Mouse (Mus musculus) hindbrain, embryonic 12.5 days (tissue): ENCODE measurements around the gene Gramd1b. TPM values are rescaled to one million over a fixed set of nuclear protein-coding genes. Genes with fewer than 3 reads are reported as not detected.

Source experiments
- ATAC-seq: fragments of 200-750 bp; cut with Nextera tagmentation; 2 replicates; pipeline ENCODE4 v1.8.0; 2017; ENCODE audit warnings: moderate TSS enrichment; ENCODE audit not compliant: low FRiP score
- H3K27ac ChIP-seq: fragments of 300-500 bp; sonication (generic); 2 replicates; pipeline ENCODE4 v1.5.1; 2016; ENCODE audit warnings: mild to moderate bottlenecking
- H3K27me3 ChIP-seq: fragments of 300-500 bp; sonication (generic); 2 replicates; pipeline ENCODE4 v1.6.1; 2016; ENCODE audit warnings: mild to moderate bottlenecking
- H3K36me3 ChIP-seq: fragments of 300-500 bp; sonication (generic); 2 replicates; pipeline ENCODE4 v1.6.1; 2016; ENCODE audit warnings: mild to moderate bottlenecking
- H3K4me1 ChIP-seq: fragments of 300-500 bp; sonication (generic); 2 replicates; pipeline ENCODE4 v1.6.1; 2016
- H3K4me2 ChIP-seq: fragments of 300-500 bp; sonication (generic); replicated peaks from 2 replicates; pipeline ENCODE4 v1.6.1; 2016; ENCODE audit warnings: mild to moderate bottlenecking
- H3K4me3 ChIP-seq: fragments of 300-500 bp; sonication (generic); 2 replicates; pipeline ENCODE4 v1.5.1; 2016; ENCODE audit warnings: mild to moderate bottlenecking
- H3K9ac ChIP-seq: fragments of 300-500 bp; sonication (generic); 2 replicates; pipeline ENCODE4 v1.6.1; 2016; ENCODE audit warnings: mild to moderate bottlenecking, moderate library complexity
- H3K9me3 ChIP-seq: fragments of 300-500 bp; sonication (generic); replicated peaks from 2 replicates; pipeline ENCODE4 v1.6.1; 2016; ENCODE audit warnings: mild to moderate bottlenecking
- WGBS: fragments of 180-500 bp; shearing (Covaris S2); methylation state at CpG from one replicate; pipeline ENCODE4 v1.1.7; 2016; 5-methylcytosine and 5-hydroxymethylcytosine counted together
- polyA plus RNA-seq: library from polyadenylated mRNA; unstranded; fragments of >200 nt; fragmentation: Nextera tagmentation; extraction: Ambion mirVana; gene quantifications from 2 replicates; pipeline ENCODE4 v1.2.1, GENCODE M21; 2016

The Gramd1b gene
- polyA plus RNA-seq, 1 experiment from 2014 or later, result 4.9 TPM

- WGBS, result 95% methylated on average over 2 of the region's 2 CpGs
- H3K36me3 ChIP-seq, result no peaks in the 10 kb centered on the region
- H3K4me2 ChIP-seq, result no peak overlapping the region
- H3K27ac ChIP-seq, result no peak overlapping the region
- H3K4me3 ChIP-seq, result no peak overlapping the region
- H3K27me3 ChIP-seq, result no peaks in the 10 kb centered on the region
- H3K4me1 ChIP-seq, result no peaks in the 10 kb centered on the region
- no peaks in the 10 kb centered on the region for H3K9me3 ChIP-seq
- ATAC-seq, result no peak
- no peak overlapping the region for H3K9ac ChIP-seq
Measured at GRCm38 (mm10) chr9:40427663-40428062, 103.5 kb downstream of the Gramd1b start.

DNA sequence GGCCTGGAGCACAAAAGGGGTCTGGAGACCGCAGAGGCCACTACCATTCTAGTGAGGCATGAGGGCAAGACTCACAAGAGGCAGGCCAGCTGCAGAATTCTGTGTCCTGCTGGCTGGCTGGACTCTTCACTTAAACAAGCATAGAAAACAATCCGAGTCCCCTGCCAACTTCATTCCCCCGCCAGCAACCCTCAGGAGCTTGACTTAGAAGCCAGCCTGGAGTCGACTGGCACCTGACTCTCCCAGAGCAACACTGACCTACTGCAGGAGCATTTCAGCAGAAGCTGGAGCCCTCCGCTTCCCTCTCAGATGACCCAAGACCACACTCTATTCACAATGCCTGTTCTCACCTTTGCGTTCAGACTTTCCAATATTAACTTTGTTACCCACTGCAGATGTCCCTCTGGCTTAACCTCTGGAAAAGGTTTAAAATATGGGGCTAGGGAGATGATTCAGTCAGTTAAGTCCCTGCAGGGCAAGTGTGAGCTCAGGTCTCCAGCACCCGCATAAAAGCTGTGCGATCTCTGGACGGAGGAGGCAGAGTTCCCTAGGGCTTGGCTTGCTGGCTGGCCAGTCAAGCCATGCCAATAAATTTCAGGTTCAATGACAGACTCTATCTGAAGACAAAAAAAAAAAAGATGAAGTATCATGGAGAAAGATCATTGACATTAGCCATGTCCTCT, 104.8 kb downstream of the Gramd1b start:
- no peak overlapping the region for H3K4me2 ChIP-seq
- no peak overlapping the region for H3K27ac ChIP-seq
- no peak for ATAC-seq
- H3K27me3 ChIP-seq, result no peaks in the 10 kb centered on the region
- H3K9ac ChIP-seq, result no peak overlapping the region
- H3K4me1 ChIP-seq, result no peaks in the 10 kb centered on the region
- WGBS, result 85% methylated on average over 9 of the region's 9 CpGs
- no peaks in the 10 kb centered on the region for H3K9me3 ChIP-seq
- H3K36me3 ChIP-seq, result no peaks in the 10 kb centered on the region
- no peak overlapping the region for H3K4me3 ChIP-seq

- no peak for ATAC-seq
- H3K9ac ChIP-seq, result no peak overlapping the region
- no peak overlapping the region for H3K4me3 ChIP-seq
- H3K4me1 ChIP-seq, result no peaks in the 10 kb centered on the region
- H3K27me3 ChIP-seq, result no peaks in the 10 kb centered on the region
- no peaks in the 10 kb centered on the region for H3K9me3 ChIP-seq
- H3K27ac ChIP-seq, result no peak overlapping the region
- H3K4me2 ChIP-seq, result no peak overlapping the region
- H3K36me3 ChIP-seq, result no peaks in the 10 kb centered on the region
Measured at GRCm38 (mm10) chr9:40424874-40425273, 106.3 kb downstream of the Gramd1b start.

- Histone ChIP-seq H3K36me3 (no peaks in the 10 kb centered on the region), H3K9me3 (no peaks in the 10 kb centered on the region), H3K27me3 (no peaks in the 10 kb centered on the region), H3K27ac (no peak overlapping the region), H3K9ac (no peak overlapping the region), H3K4me3 (no peak overlapping the region), H3K4me1 (no peaks in the 10 kb centered on the region), H3K4me2 (no peak overlapping the region)
- 85% methylated on average over 6 of the region's 6 CpGs for WGBS
- ATAC-seq, result no peak
Measured at GRCm38 (mm10) chr9:40423427-40423867, 107.7 kb downstream of the Gramd1b start.

DNA sequence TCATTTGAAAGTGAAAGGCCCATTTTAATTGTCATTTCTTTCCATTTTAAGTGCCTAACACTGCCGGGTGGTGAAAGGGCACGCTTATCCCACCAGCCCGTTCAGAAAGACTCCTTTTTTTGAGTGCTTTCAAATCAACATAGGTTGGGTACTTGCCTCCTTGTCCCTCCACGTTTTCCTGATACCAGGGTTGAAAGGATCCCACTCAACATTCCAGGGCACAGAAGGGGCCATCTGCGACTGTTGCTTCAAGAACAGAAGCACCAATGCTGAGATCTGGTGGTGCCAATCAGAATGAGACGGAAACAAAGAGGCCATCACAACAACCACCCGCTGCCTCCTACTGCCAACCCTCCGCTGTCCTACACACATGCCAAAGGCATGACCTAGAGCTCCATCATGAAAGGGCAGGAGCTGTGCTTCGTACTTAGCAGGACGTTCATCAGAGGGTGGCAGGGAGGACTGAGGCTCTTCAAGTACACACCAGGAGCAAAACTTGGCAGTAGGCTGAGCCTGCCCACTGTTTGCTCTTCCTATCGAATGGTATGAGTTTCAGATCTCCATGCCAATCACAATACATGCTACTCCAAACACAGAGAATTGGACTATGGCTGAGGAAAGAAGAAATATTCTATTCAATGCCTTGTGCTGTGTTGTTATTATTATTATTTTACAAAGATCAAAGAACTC, 108.7 kb downstream of the Gramd1b start:
- Histone ChIP-seq H3K27ac (no peak overlapping the region), H3K4me3 (no peak overlapping the region), H3K36me3 (no peaks in the 10 kb centered on the region), H3K27me3 (no peaks in the 10 kb centered on the region), H3K9ac (no peak overlapping the region), H3K4me1 (no peaks in the 10 kb centered on the region), H3K9me3 (no peaks in the 10 kb centered on the region), H3K4me2 (no peak overlapping the region)
- 83% methylated on average over 11 of the region's 11 CpGs for WGBS
- ATAC-seq, result no peak

- Histone ChIP-seq H3K9me3 (no peaks in the 10 kb centered on the region), H3K27me3 (no peaks in the 10 kb centered on the region), H3K9ac (no peak overlapping the region), H3K4me2 (no peak overlapping the region), H3K4me1 (no peaks in the 10 kb centered on the region), H3K27ac (no peak overlapping the region), H3K36me3 (no peaks in the 10 kb centered on the region), H3K4me3 (no peak overlapping the region)
- no peak for ATAC-seq
- WGBS, result 84% methylated on average over 15 of the region's 15 CpGs
Measured at GRCm38 (mm10) chr9:40420652-40421335, 110.4 kb downstream of the Gramd1b start.

DNA sequence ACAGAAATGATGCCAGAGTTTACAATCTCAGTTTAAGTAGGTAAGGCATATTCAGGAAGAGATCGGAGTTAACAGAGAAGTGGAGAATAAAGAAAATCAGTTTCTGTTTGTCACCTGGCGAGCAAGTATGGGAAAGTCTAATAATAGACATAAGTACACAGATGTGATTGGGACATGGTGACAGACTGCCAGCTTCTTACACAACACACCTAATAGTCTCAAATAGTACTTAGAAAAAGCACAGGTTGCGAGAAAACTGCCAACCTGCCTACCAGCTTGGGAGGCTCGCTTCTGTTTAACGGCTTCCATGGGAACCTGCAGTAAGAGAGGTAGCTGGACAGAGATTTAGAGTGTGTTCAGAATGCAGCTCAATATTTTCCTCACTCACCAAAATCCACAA, 112.4 kb downstream of the Gramd1b start:
- 88% methylated on average over 5 of the region's 5 CpGs for WGBS
- Histone ChIP-seq H3K27me3 (no peaks in the 10 kb centered on the region), H3K4me2 (no peak overlapping the region), H3K9ac (no peak overlapping the region), H3K27ac (no peak overlapping the region), H3K4me3 (no peak overlapping the region), H3K9me3 (no peaks in the 10 kb centered on the region), H3K4me1 (no peaks in the 10 kb centered on the region), H3K36me3 (no peaks in the 10 kb centered on the region)
- ATAC-seq, result no peak

DNA sequence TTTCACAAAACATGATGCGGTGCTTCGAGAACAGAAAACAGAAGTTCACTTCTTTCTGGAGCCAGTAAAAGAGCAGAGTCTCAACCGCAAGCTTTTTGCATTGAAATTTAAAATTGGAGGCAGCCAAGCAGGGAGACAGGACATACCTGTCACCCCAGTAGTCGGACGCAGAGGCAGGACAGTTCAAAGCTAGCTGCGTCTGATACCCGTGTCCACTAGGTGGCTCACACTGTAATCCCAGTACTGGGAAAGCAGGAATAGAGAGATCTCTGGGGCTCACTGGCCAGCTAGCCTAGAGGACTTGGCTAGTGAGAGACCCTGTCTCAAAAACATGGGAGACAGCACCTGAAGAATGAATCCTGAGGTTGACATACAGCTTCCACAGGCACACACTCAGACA, 115.0 kb downstream of the Gramd1b start:
- Histone ChIP-seq H3K36me3 (no peaks in the 10 kb centered on the region), H3K9ac (no peak overlapping the region), H3K27ac (no peak overlapping the region), H3K9me3 (no peaks in the 10 kb centered on the region), H3K27me3 (no peaks in the 10 kb centered on the region), H3K4me2 (no peak overlapping the region), H3K4me1 (no peaks in the 10 kb centered on the region), H3K4me3 (no peak overlapping the region)
- ATAC-seq, result no peak
- WGBS, result 84% methylated on average over 7 of the region's 7 CpGs

- Histone ChIP-seq H3K27me3 (no peaks in the 10 kb centered on the region), H3K9ac (peak overlapping the region; percentile 77), H3K9me3 (no peaks in the 10 kb centered on the region), H3K27ac (peak overlapping the region; percentile 60; the same call in 1 of the 2 replicates), H3K4me1 (no peaks in the 10 kb centered on the region), H3K4me3 (peak overlapping the region; percentile 60), H3K4me2 (peak overlapping the region; percentile 96), H3K36me3 (no peaks in the 10 kb centered on the region)
- 34% methylated on average over 18 of the region's 18 CpGs for WGBS
- peak; percentile 61 for ATAC-seq
Measured at GRCm38 (mm10) chr9:40414904-40415766, 116.0 kb downstream of the Gramd1b start.

DNA sequence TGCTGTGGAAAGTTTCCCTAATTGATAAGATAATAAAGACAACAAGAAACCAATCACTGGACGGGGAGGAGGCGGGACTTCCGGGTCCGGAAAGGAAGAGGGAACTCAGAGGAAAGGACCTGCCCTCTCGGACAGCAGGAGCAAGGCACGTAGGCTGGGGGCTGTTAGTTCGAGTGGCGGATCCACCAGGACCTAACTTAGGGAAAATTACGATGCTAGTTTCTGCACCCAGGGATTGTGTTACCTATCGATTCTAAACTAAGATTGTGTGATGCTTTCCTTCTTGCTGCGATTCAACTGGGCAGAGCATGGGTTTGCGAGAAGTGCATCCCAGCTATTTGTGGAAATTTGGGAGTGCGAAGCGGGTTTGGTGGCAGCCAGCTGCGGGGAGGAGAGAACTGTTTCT, 116.7 kb downstream of the Gramd1b start:
- Histone ChIP-seq H3K4me3 (peak overlapping the region; percentile 60), H3K4me2 (peak overlapping the region; percentile 96), H3K9ac (peak overlapping the region; percentile 77), H3K27me3 (no peaks in the 10 kb centered on the region), H3K4me1 (no peaks in the 10 kb centered on the region), H3K27ac (peak overlapping the region; percentile 60; the same call in 1 of the 2 replicates), H3K9me3 (no peaks in the 10 kb centered on the region), H3K36me3 (no peaks in the 10 kb centered on the region)
- peak; percentile 83 for ATAC-seq
- under 1% methylated on average over 15 of the region's 15 CpGs for WGBS

DNA sequence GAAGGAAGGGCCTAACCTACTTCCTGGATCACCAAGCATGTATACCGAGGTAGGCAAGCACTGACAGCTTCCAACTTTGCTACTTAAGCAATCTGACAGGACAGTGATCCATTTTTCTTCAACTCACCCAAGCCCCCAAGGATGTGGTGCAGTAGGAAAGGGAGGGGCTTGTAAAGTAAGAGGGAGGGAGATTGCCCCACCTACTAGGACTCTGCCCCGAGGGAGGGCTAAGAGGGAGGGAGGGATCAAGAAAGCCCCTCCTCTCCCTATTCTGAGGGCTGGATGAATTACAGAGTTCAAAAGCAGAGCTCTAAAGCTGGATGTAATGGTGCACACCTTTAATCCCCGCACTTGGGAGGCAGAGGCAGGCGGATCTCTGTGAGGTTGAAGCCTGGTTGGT, 117.6 kb downstream of the Gramd1b start:
- no peak overlapping the region for H3K4me2 ChIP-seq
- no peaks in the 10 kb centered on the region for H3K9me3 ChIP-seq
- no peak for ATAC-seq
- 82% methylated on average over 4 of the region's 4 CpGs for WGBS
- no peaks in the 10 kb centered on the region for H3K27me3 ChIP-seq
- H3K36me3 ChIP-seq, result no peaks in the 10 kb centered on the region
- H3K4me1 ChIP-seq, result peaks cover 3% of the 10 kb centered on the region; the same call in 1 of the 2 replicates
- H3K9ac ChIP-seq, result no peak overlapping the region
- H3K27ac ChIP-seq, result no peak overlapping the region
- H3K4me3 ChIP-seq, result no peak overlapping the region

DNA sequence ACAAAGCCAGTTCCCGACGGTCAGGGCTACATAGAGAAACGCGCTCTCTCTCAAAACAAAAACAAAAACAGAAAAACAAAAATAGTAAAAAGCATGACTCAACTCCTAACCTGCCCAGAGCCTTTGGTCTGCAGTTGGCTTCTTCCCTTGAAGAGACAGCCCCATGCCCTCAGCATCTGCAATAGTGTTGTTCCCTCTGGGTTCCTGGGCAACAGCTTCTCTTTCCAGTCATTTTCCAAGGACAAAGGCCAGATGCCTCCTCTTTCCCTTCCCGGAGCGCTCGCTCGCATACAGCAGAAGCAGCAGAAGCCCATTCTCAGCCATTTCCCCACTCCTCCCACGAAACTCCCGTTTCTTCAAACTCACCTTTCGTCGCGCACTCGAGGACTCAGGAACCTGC, 118.3 kb downstream of the Gramd1b start:
- H3K9ac ChIP-seq, result no peak overlapping the region
- no peak for ATAC-seq
- H3K4me3 ChIP-seq, result no peak overlapping the region
- H3K27me3 ChIP-seq, result no peaks in the 10 kb centered on the region
- H3K4me1 ChIP-seq, result peaks cover 6% of the 10 kb centered on the region; the same call in 1 of the 2 replicates
- WGBS, result 93% methylated on average over 14 of the region's 14 CpGs
- H3K27ac ChIP-seq, result no peak overlapping the region
- no peaks in the 10 kb centered on the region for H3K36me3 ChIP-seq
- no peaks in the 10 kb centered on the region for H3K9me3 ChIP-seq
- H3K4me2 ChIP-seq, result no peak overlapping the region
